Mouse (Mus musculus) heart, postnatal 36 days (tissue): Measurements from ENCODE around the gene Sept9. TPM values are rescaled to one million over a fixed set of nuclear protein-coding genes. Genes with fewer than 3 reads are reported as not detected.

Experiments
- DNase-seq, 2 experiments: peaks; one replicate each; pipeline ENCODE4 v3.0.0; 2021 to 2022
- intact Hi-C: fragments of 180-260 bp; cut with DNase I; formaldehyde crosslinking; loops from one replicate; pipeline ENCODE4 v1.15.1; 2025
- total RNA-seq, 2 experiments: library from RNA; stranded (reverse); gene quantifications; 2 replicates each; pipeline ENCODE4 v1.2.3; 2021

The Sept9 gene
- total RNA-seq, 2 experiments from 2014 or later = 28.6 to 37.1 TPM

GRCm38 (mm10) chr11:117385331-117386103 lies 186.1 kb downstream of the Sept9 start:
- DNase-seq = no peak
- intact Hi-C loops = loop anchor here (1.0 to 5.0 kb wide), 4 partner anchors 267 to 439 kb away; partner anchors contain the start of gene Tnrc6c

GRCm38 (mm10) chr11:117387241-117387640 lies 187.8 kb downstream of the Sept9 start:
- intact Hi-C loops = loop anchor here (5.0 kb wide), 3 partner anchors 265 to 390 kb away; partner anchors contain the start of gene Tnrc6c
- DNase-seq = no peak

- peak; percentile 65 to 68 for DNase-seq
- intact Hi-C loops = no loop called here
These were observed 190.5 kb downstream of the Sept9 start for GRCm38 (mm10) chr11:117390001-117390402.

- DNase-seq = no peak
- intact Hi-C loops = no loop called here
These were observed 191.5 kb downstream of the Sept9 start for GRCm38 (mm10) chr11:117390774-117391534.

GRCm38 (mm10) chr11:117392251-117392650 lies 192.8 kb downstream of the Sept9 start:
- intact Hi-C loops = no loop called here
- peak in 1 of 2 experiments; percentile 44 for DNase-seq

- DNase-seq = no peak
- intact Hi-C loops = no loop called here
These were observed 194.3 kb downstream of the Sept9 start for GRCm38 (mm10) chr11:117393715-117394114.

GRCm38 (mm10) chr11:117394230-117395137 lies 195.0 kb downstream of the Sept9 start:
- DNase-seq = no peak
- intact Hi-C loops = no loop called here

- intact Hi-C loops = no loop called here
- DNase-seq = no peak
These were observed 195.8 kb downstream of the Sept9 start for GRCm38 (mm10) chr11:117395228-117395627.

- no peak for DNase-seq
- intact Hi-C loops = no loop called here
These were observed 197.5 kb downstream of the Sept9 start for GRCm38 (mm10) chr11:117396929-117397328.

GRCm38 (mm10) chr11:117397755-117398154 lies 198.3 kb downstream of the Sept9 start:
- no peak for DNase-seq
- intact Hi-C loops = no loop called here

GRCm38 (mm10) chr11:117398191-117398590 lies 198.7 kb downstream of the Sept9 start:
- no peak for DNase-seq
- intact Hi-C loops = no loop called here

- intact Hi-C loops = no loop called here
- DNase-seq = no peak
These were observed 202.3 kb downstream of the Sept9 start for GRCm38 (mm10) chr11:117401583-117402367.

- no peak for DNase-seq
- intact Hi-C loops = no loop called here
These were observed 203.1 kb downstream of the Sept9 start for GRCm38 (mm10) chr11:117402550-117402949.

- intact Hi-C loops = no loop called here
- DNase-seq = no peak
These were observed 203.6 kb downstream of the Sept9 start for GRCm38 (mm10) chr11:117403073-117403472.

- intact Hi-C loops = no loop called here
- DNase-seq = no peak
These were observed 204.3 kb downstream of the Sept9 start for GRCm38 (mm10) chr11:117403781-117404180.

GRCm38 (mm10) chr11:117406711-117407110 lies 207.2 kb downstream of the Sept9 start:
- intact Hi-C loops = no loop called here
- DNase-seq = no peak

GRCm38 (mm10) chr11:117407196-117407595 lies 207.7 kb downstream of the Sept9 start:
- intact Hi-C loops = no loop called here
- no peak for DNase-seq

GRCm38 (mm10) chr11:117407651-117408441 lies 208.4 kb downstream of the Sept9 start:
- peak; percentile 55 for DNase-seq
- intact Hi-C loops = no loop called here

GRCm38 (mm10) chr11:117408442-117409031 lies 209.1 kb downstream of the Sept9 start:
- intact Hi-C loops = no loop called here
- no peak for DNase-seq
